In genomic region chr4:34058320-34058719, GRCm38 (mm10) we compare ENCODE assay signal across 32 mouse cellular contexts. TPM values are rescaled to one million over a fixed set of nuclear protein-coding genes. Genes with fewer than 3 reads are reported as not detected.
"Had no signal": no experiment of that assay in that cellular context is flagged by ENCODE, and none has a peak within 500 bp of the region (broad histone marks: within the 10 kb centered on the region; RNA-seq: fewer than 3 reads in every experiment).

No protein-coding gene starts in this region.

- H3K9me3 ChIP-seq: heart, embryonic 12.5 days; hindbrain, embryonic 12.5 days; kidney, embryonic 15.5 days; limb, embryonic 13.5 days; limb, embryonic 15.5 days; liver, embryonic 12.5 days had no signal

- H3K9ac ChIP-seq: heart, embryonic 12.5 days; hindbrain, embryonic 12.5 days; hindbrain, embryonic 14.5 days; kidney, embryonic 15.5 days; limb, embryonic 13.5 days; limb, embryonic 15.5 days; liver, embryonic 12.5 days had no signal

- H3K27me3 ChIP-seq: heart, embryonic 12.5 days; hindbrain, embryonic 12.5 days; kidney, embryonic 15.5 days; limb, embryonic 13.5 days; limb, embryonic 15.5 days; liver, embryonic 12.5 days had no signal

- DNase-seq: gastrocnemius, postnatal 14 days; gastrocnemius, postnatal 36 days; heart, adult 11 months; heart, adult 2 months; heart, postnatal 10 days; heart, postnatal 4 days; kidney, adult 11 months; kidney, adult 2 months; kidney, adult 9 months; kidney, postnatal 14 days; kidney, postnatal 36 days; left cerebral cortex, postnatal 4 days had no signal

- H3K27ac ChIP-seq: heart, adult 2 months; hindbrain, embryonic 10.5 days; hindbrain, embryonic 12.5 days; hindbrain, embryonic 14.5 days; kidney, embryonic 15.5 days; kidney, postnatal 0 days; layer of hippocampus, adult 2 months; left cerebral cortex, adult 2 months; limb, embryonic 13.5 days; limb, embryonic 15.5 days; liver, embryonic 12.5 days had no signal

- ATAC-seq: forebrain, embryonic 16.5 days; hindbrain, embryonic 16.5 days; inflammation-experienced regulatory T-cells, adult 6 months; liver, embryonic 12.5 days had no signal

- H3K4me2 ChIP-seq: heart, embryonic 12.5 days; hindbrain, embryonic 12.5 days; hindbrain, embryonic 14.5 days; kidney, embryonic 15.5 days; limb, embryonic 13.5 days; limb, embryonic 15.5 days; liver, embryonic 12.5 days had no signal

- H3K4me3 ChIP-seq: heart, adult 2 months; heart, embryonic 12.5 days; hindbrain, embryonic 10.5 days; hindbrain, embryonic 12.5 days; kidney, embryonic 15.5 days; layer of hippocampus, adult 2 months; left cerebral cortex, adult 2 months; limb, embryonic 13.5 days; limb, embryonic 15.5 days; liver, embryonic 12.5 days had no signal

- H3K36me3 ChIP-seq: heart, embryonic 12.5 days; hindbrain, embryonic 10.5 days; hindbrain, embryonic 12.5 days; kidney, embryonic 15.5 days; limb, embryonic 13.5 days; limb, embryonic 15.5 days; liver, embryonic 12.5 days had no signal

- H3K4me1 ChIP-seq: hindbrain, embryonic 10.5 days; hindbrain, embryonic 12.5 days; kidney, embryonic 15.5 days; limb, embryonic 13.5 days; limb, embryonic 15.5 days; liver, embryonic 12.5 days had no signal

RNA-seq across cellular contexts. Expression of gene Spaca1, which starts 8.3 kb away (rescaled TPM):
- total RNA-seq: gastrocnemius, adult 8-10 months; gastrocnemius, postnatal 14 days; gastrocnemius, postnatal 36 days; heart, adult 2 months; heart, postnatal 10 days; heart, postnatal 25 days; layer of hippocampus, adult 2 months; layer of hippocampus, postnatal 10 days; layer of hippocampus, postnatal 25 days; left cerebral cortex, adult 2 months; left cerebral cortex, postnatal 14 days; left cerebral cortex, postnatal 4 days had no signal
- polyA plus RNA-seq: liver, adult 2 months had no signal
